Mouse (Mus musculus): ENCODE results near the gene Zfp523.

DNA sequence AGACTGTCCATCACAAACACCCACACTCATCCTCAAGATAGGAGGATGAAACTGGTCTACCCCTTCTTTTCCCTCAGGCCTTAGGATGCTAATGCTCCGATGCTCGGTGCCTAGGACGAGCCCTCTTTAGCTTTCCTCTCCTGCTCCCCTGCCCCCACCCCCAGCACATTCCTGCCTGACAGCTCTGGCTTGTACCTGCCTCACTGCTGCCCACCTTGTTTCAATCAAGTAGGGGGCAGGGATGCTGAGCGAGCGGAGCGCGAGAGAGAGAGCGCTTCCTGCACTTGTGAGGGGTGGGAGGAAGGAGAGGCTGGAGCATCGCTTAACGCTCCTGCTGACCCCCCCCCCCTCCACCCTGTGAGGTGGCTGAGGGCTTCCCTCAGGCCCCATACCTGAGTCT is 16.6 kb upstream of the Zfp523 start:
- no peak for TF ChIP-seq CTCF (IDR thresholded peaks at IDR 0.05; ENCODE audit: extremely low read depth, insufficient read depth, insufficient read length, insufficient replicate concordance)
- TF ChIP-seq POLR2A (IDR thresholded peaks at IDR 0.05; ENCODE audit: low read depth, low read length), result no peak
